Mouse (Mus musculus): ENCODE results near the gene Ncaph. TPM values are rescaled to one million over a fixed set of nuclear protein-coding genes. Genes with fewer than 3 reads are reported as not detected.
"Not testable (repeated sequence)": the region's sequence is repeated elsewhere in the genome, so short reads cannot be mapped to it uniquely, and the experiment has no call there.

Ncaph gene
- total RNA-seq, 2 experiments from 2014 or later, result 3.7 to 4.2 TPM

- intact Hi-C loops (cut with DNase I), result no loop called here
- DNase-seq (ENCODE audit: low spot score in 2 of 2), result no peak
Observed at GRCm38 (mm10) chr2:127108986-127109385, 24.8 kb downstream of the Ncaph start.

- intact Hi-C loops (cut with DNase I), result no loop called here
- no peak for DNase-seq (ENCODE audit: low spot score in 2 of 2)
Observed at GRCm38 (mm10) chr2:127092000-127092399, 41.8 kb downstream of the Ncaph start.

- DNase-seq (ENCODE audit: low spot score in 2 of 2); intact Hi-C loops (cut with DNase I): not testable (repeated sequence)
Observed at GRCm38 (mm10) chr2:127090151-127090550, 43.6 kb downstream of the Ncaph start.

- intact Hi-C loops (cut with DNase I), result no loop called here
- DNase-seq (ENCODE audit: low spot score in 2 of 2), result no peak
Observed at GRCm38 (mm10) chr2:127086235-127086634, 47.5 kb downstream of the Ncaph start.

GRCm38 (mm10) chr2:127080591-127081218 is 53.0 kb downstream of the Ncaph start:
- intact Hi-C loops (cut with DNase I), result no loop called here
- no peak for DNase-seq (ENCODE audit: low spot score in 2 of 2)

GRCm38 (mm10) chr2:127079881-127080590 is 53.7 kb downstream of the Ncaph start:
- intact Hi-C loops (cut with DNase I), result no loop called here
- DNase-seq (ENCODE audit: low spot score in 2 of 2), result no peak

GRCm38 (mm10) chr2:127079066-127079465 is 54.7 kb downstream of the Ncaph start:
- intact Hi-C loops (cut with DNase I); DNase-seq (ENCODE audit: low spot score in 2 of 2): not testable (repeated sequence)

GRCm38 (mm10) chr2:127077611-127078010 is 56.1 kb downstream of the Ncaph start:
- DNase-seq (ENCODE audit: low spot score in 2 of 2), result no peak
- intact Hi-C loops (cut with DNase I), result no loop called here

- DNase-seq (ENCODE audit: low spot score in 2 of 2), result no peak
- intact Hi-C loops (cut with DNase I), result loop anchor here (5.0 kb wide), 1 partner anchor 133 kb away; the partner anchor contains the start of genes 1810024B03Rik and Snrnp200
Observed at GRCm38 (mm10) chr2:127074116-127074515, 59.6 kb downstream of the Ncaph start.

- intact Hi-C loops (cut with DNase I), result loop anchor here (5.0 kb wide), 1 partner anchor 136 kb away; the partner anchor contains the start of genes 1810024B03Rik and Snrnp200
- DNase-seq (ENCODE audit: low spot score in 2 of 2), result no peak
Observed at GRCm38 (mm10) chr2:127070879-127071278, 62.9 kb downstream of the Ncaph start.

GRCm38 (mm10) chr2:127070435-127070841 is 63.3 kb downstream of the Ncaph start, which contains the start of gene Blvra:
Blvra (plus strand) TSS chr2:127070665.
- intact Hi-C loops (cut with DNase I), result loop anchor here (5.0 kb wide), 1 partner anchor 137 kb away; the partner anchor contains the start of genes 1810024B03Rik and Snrnp200
- DNase-seq (ENCODE audit: low spot score in 2 of 2), result peak; percentile 84 to 90

- intact Hi-C loops (cut with DNase I), result loop anchor here (5.0 kb wide), 1 partner anchor 137 kb away; the partner anchor contains the start of genes 1810024B03Rik and Snrnp200
- no peak for DNase-seq (ENCODE audit: low spot score in 2 of 2)
Observed at GRCm38 (mm10) chr2:127069781-127070434, 63.8 kb downstream of the Ncaph start.

GRCm38 (mm10) chr2:127068806-127069205 is 64.9 kb downstream of the Ncaph start:
- intact Hi-C loops (cut with DNase I), result no loop called here

GRCm38 (mm10) chr2:127061471-127061870 is 72.3 kb downstream of the Ncaph start:
- no peak for DNase-seq (ENCODE audit: low spot score in 2 of 2)
- intact Hi-C loops (cut with DNase I), result no loop called here

More at GRCm38 (mm10) chr2:127068806-127069205, 64.9 kb downstream of the Ncaph start:
- no peak for DNase-seq (ENCODE audit: low spot score in 2 of 2)

Other genes with a start within 250 kb of the Ncaph start
- 10 to 100 TPM; 28.8 to 29.9 TPM for gene Sppl2a, start 200.7 kb downstream of the Ncaph start, total RNA-seq (2021)
- 10 to 100 TPM; 11.9 to 12.4 TPM for gene Ap4e1, start 125.2 kb downstream of the Ncaph start, total RNA-seq (2021)
- gene Blvra, start 63.3 kb downstream of the Ncaph start, total RNA-seq (2021), result 10 to 100 TPM; 21.5 to 21.9 TPM
- gene Itpripl1, start 9.5 kb upstream of the Ncaph start, total RNA-seq (2021), result 1 to 10 TPM; 3.3 to 4.4 TPM
- gene 1810024B03Rik, start 74.3 kb upstream of the Ncaph start, total RNA-seq (2021), result under 1 TPM; 0.33 to 0.36 TPM
- gene Snrnp200, start 74.4 kb upstream of the Ncaph start, total RNA-seq (2021), result 10 to 100 TPM; 73.1 to 81.4 TPM
- gene Ciao1, start 113.9 kb upstream of the Ncaph start, total RNA-seq (2021), result 10 to 100 TPM; 74.7 to 75.6 TPM
- gene Tmem127, start 114.0 kb upstream of the Ncaph start, total RNA-seq (2021), result 100 to 1,000 TPM in 1 of 2 experiments, 10 to 100 TPM in 1; 99.7 to 105 TPM
- gene Stard7, start 136.3 kb upstream of the Ncaph start, total RNA-seq (2021), result 100 to 1,000 TPM; 156 to 174 TPM
- 1 to 10 TPM; 2.8 to 4.1 TPM for gene Dusp2, start 202.2 kb upstream of the Ncaph start, total RNA-seq (2021)
- gene Astl, start 204.7 kb upstream of the Ncaph start, total RNA-seq (2021), result not detected
- gene Adra2b, start 229.3 kb upstream of the Ncaph start, total RNA-seq (2021), result under 1 TPM; 0.42 to 0.46 TPM

Data from left cerebral cortex, postnatal 14 days (tissue).